Mouse (Mus musculus): ENCODE data around the gene Gm49450. TPM values are rescaled to one million over a fixed set of nuclear protein-coding genes. Genes with fewer than 3 reads are reported as not detected.
"Not testable (repeated sequence)": the region's sequence is repeated elsewhere in the genome, so short reads cannot be mapped to it uniquely, and the experiment has no call there.

Gm49450 gene
- polyA plus RNA-seq, 1 experiment from 2014 or later: not detected

- ATAC-seq; H3K9me3 ChIP-seq (ENCODE audit: control insufficient read depth, low read length); H3K36me3 ChIP-seq (ENCODE audit: control insufficient read depth, insufficient read depth); H3K27me3 ChIP-seq (replicated peaks; ENCODE audit: control insufficient read depth, insufficient read depth, low read length): not testable (repeated sequence)
- Histone ChIP-seq H3K4me3 (replicated peaks; ENCODE audit: low read length) (peak overlapping the region; percentile 91), H3K4me1 (replicated peaks; ENCODE audit: control insufficient read depth, insufficient read depth, low read length) (peaks cover 26% of the 10 kb centered on the region), H3K4me2 (ENCODE audit: low read length) (peak overlapping the region; percentile 66), H3K27ac (ENCODE audit: low read length) (peak overlapping the region; percentile 80), H3K9ac (replicated peaks; ENCODE audit: low read depth, low read length) (peak overlapping the region; percentile 56)
- 27% methylated on average over 8 of the region's 8 CpGs for WGBS
Measured at GRCm38 (mm10) chr15:98918499-98918895, 34.9 kb downstream of the Gm49450 start.

DNA sequence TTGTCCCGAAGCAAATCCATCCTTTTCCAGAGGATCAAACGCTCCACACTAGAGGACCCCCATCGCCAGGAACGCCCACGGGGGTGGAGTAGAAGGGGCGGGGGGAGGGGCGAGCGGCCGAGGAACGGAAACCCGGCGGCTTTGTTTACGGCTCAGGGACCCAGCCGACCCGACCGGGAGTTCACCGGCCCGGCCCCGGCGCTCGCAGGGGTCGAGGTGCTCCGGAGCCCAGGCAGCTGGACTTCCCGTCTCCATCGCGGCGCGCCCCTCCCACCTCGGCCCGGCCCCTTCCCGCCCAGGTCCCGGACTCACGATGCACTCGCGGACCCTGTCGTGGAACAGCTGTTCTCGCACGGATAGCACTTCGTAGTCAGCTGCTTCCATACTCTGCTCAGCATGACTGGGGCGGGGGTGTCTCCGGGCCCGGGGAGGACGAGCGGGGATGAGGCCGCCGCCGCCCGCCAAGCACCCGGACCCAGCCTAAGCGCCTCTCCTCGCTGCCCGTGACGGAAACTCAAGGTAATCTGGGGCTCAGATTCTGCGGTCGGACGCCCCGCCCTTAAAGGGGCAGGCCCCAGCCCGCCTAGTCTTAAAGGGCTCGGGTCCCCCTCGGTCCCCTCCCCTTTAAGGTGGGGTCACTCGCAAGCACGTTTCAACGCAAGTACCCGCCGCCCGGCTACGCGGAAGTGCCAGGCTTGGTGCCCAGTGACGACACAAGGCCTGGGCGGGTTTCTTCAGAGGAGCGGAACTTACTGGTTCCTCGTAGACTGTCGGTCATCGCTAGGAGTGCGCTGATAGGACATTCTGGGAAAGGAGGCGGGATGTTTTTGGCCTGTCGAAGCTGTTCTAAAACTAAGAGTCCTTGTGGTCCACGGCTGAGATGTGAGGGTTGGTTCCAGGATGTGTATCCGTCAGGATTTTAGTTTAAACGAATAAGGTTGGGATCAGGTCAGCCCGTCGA is 35.5 kb downstream of the Gm49450 start, which contains the start of gene Lmbr1l:
Gene Lmbr1l, minus strand, starts transcription at position 694 of the 961 bp plus-strand sequence.
- Histone ChIP-seq H3K9me3 (ENCODE audit: control insufficient read depth, low read length) (no peaks in the 10 kb centered on the region), H3K36me3 (ENCODE audit: control insufficient read depth, insufficient read depth) (peaks cover 5% of the 10 kb centered on the region; the same call in 1 of the 2 replicates), H3K4me3 (replicated peaks; ENCODE audit: low read length) (peak within 1 kb of the TSS; percentile 91), H3K4me1 (replicated peaks; ENCODE audit: control insufficient read depth, insufficient read depth, low read length) (peaks cover 26% of the 10 kb centered on the region), H3K9ac (replicated peaks; ENCODE audit: low read depth, low read length) (peak within 1 kb of the TSS; percentile 91), H3K4me2 (ENCODE audit: low read length) (peak within 1 kb of the TSS; percentile 77), H3K27me3 (replicated peaks; ENCODE audit: control insufficient read depth, insufficient read depth, low read length) (no peaks in the 10 kb centered on the region), H3K27ac (ENCODE audit: low read length) (peak within 1 kb of the TSS; percentile 98)
- ATAC-seq: peak; percentile 99
- whole genome bisulfite sequencing: under 1% methylated on average over 78 of the region's 82 CpGs

GRCm38 (mm10) chr15:98917091-98917490 is 36.3 kb downstream of the Gm49450 start:
- Histone ChIP-seq H3K4me2 (ENCODE audit: low read length) (peak overlapping the region; percentile 77), H3K27ac (ENCODE audit: low read length) (peak overlapping the region; percentile 98), H3K27me3 (replicated peaks; ENCODE audit: control insufficient read depth, insufficient read depth, low read length) (no peaks in the 10 kb centered on the region), H3K36me3 (ENCODE audit: control insufficient read depth, insufficient read depth) (peaks cover 11% of the 10 kb centered on the region), H3K9me3 (ENCODE audit: control insufficient read depth, low read length) (no peaks in the 10 kb centered on the region), H3K4me3 (replicated peaks; ENCODE audit: low read length) (peak overlapping the region; percentile 91), H3K4me1 (replicated peaks; ENCODE audit: control insufficient read depth, insufficient read depth, low read length) (peaks cover 26% of the 10 kb centered on the region), H3K9ac (replicated peaks; ENCODE audit: low read depth, low read length) (peak overlapping the region; percentile 91)
- ATAC-seq: no peak
- WGBS: under 1% methylated on average over 14 of the region's 14 CpGs

DNA sequence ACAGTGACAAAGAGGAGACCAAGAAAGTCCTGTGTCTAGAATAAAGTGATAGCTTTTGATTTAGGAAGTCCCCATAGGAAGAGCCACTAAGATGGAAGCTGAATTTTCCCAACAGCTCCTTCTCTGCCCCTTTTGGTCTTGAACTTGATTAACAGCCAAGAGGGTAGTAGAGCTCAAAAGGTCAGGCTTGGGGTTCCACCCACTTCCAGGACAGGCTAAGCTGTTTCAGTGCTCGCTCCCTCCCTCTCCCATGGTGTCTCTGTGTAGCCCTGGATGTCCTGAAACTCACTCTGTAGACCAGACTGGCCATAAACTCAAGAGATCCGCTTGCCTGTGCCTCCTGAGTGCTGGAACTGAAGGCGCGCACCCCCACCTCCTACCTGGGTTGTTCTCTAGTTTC is 37.3 kb downstream of the Gm49450 start:
- H3K9ac ChIP-seq (replicated peaks; ENCODE audit: low read depth, low read length): peak overlapping the region; percentile 91
- no peaks in the 10 kb centered on the region for H3K27me3 ChIP-seq (replicated peaks; ENCODE audit: control insufficient read depth, insufficient read depth, low read length)
- H3K36me3 ChIP-seq (ENCODE audit: control insufficient read depth, insufficient read depth): peaks cover 17% of the 10 kb centered on the region
- H3K4me1 ChIP-seq (replicated peaks; ENCODE audit: control insufficient read depth, insufficient read depth, low read length): peaks cover 26% of the 10 kb centered on the region
- peak overlapping the region; percentile 77 for H3K4me2 ChIP-seq (ENCODE audit: low read length)
- ATAC-seq: no peak
- 88% methylated on average over 4 of the region's 4 CpGs for WGBS
- peak overlapping the region; percentile 91 for H3K4me3 ChIP-seq (replicated peaks; ENCODE audit: low read length)
- no peaks in the 10 kb centered on the region for H3K9me3 ChIP-seq (ENCODE audit: control insufficient read depth, low read length)
- H3K27ac ChIP-seq (ENCODE audit: low read length): no peak overlapping the region

DNA sequence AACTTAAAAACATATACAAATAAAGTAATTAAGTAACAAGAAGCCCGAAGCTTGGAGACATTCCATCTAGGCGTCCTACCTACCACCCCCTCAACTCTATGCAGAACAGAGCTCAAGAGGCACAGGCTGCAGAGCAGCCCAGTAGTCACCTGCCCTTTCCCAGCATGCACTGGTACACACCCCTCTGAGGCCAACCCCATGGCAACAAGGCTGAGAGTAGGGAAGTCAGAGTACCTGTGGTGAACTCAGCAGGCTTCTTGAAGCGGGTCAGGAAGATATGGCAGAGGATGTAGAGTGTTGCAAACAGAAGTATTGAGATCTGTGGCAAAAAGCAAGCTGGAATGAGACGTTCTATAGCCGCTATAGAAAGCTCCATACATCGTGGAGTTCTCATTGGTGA is 38.4 kb downstream of the Gm49450 start:
- Histone ChIP-seq H3K4me2 (ENCODE audit: low read length) (no peak overlapping the region), H3K27me3 (replicated peaks; ENCODE audit: control insufficient read depth, insufficient read depth, low read length) (no peaks in the 10 kb centered on the region), H3K36me3 (ENCODE audit: control insufficient read depth, insufficient read depth) (peaks cover 18% of the 10 kb centered on the region), H3K4me3 (replicated peaks; ENCODE audit: low read length) (no peak overlapping the region), H3K9me3 (ENCODE audit: control insufficient read depth, low read length) (no peaks in the 10 kb centered on the region), H3K4me1 (replicated peaks; ENCODE audit: control insufficient read depth, insufficient read depth, low read length) (peaks cover 26% of the 10 kb centered on the region), H3K9ac (replicated peaks; ENCODE audit: low read depth, low read length) (no peak overlapping the region), H3K27ac (ENCODE audit: low read length) (no peak overlapping the region)
- no peak for ATAC-seq
- WGBS: 93% methylated on average over 6 of the region's 6 CpGs

GRCm38 (mm10) chr15:98904692-98905091 is 48.7 kb downstream of the Gm49450 start:
- Histone ChIP-seq H3K27ac (ENCODE audit: low read length) (no peak overlapping the region), H3K36me3 (ENCODE audit: control insufficient read depth, insufficient read depth) (peaks cover 34% of the 10 kb centered on the region)
- peak; percentile 45; the same call in 1 of the 2 replicates for ATAC-seq

DNA sequence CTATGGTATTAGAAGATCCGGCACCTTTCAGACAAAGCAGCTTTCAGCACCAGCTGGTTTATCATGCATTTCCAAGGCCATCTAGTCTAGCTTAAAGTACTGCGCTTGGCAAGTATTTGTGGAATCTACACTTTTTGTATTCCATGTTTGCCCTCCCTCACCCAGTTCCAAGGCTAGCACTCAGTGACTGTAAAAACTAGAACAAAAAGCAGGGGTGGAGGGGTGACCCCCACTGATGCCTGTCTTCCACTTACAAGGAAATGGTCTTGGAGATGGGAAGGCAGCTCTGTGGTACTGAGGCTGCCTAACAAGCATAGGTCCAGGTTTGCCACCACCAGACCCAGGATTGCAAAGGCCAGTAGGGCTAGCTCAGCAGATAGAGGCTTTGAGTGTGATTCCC is 50.8 kb downstream of the Gm49450 start:
- Histone ChIP-seq H3K9ac (replicated peaks; ENCODE audit: low read depth, low read length) (no peak overlapping the region), H3K4me2 (ENCODE audit: low read length) (no peak overlapping the region), H3K9me3 (ENCODE audit: control insufficient read depth, low read length) (no peaks in the 10 kb centered on the region), H3K4me3 (replicated peaks; ENCODE audit: low read length) (no peak overlapping the region), H3K36me3 (ENCODE audit: control insufficient read depth, insufficient read depth) (peaks cover 20% of the 10 kb centered on the region), H3K4me1 (replicated peaks; ENCODE audit: control insufficient read depth, insufficient read depth, low read length) (peaks cover 8% of the 10 kb centered on the region), H3K27me3 (replicated peaks; ENCODE audit: control insufficient read depth, insufficient read depth, low read length) (peaks cover 24% of the 10 kb centered on the region), H3K27ac (ENCODE audit: low read length) (no peak overlapping the region)
- ATAC-seq: no peak
- WGBS: 91% methylated on average over 2 of the region's 2 CpGs

More at GRCm38 (mm10) chr15:98904692-98905091, 48.7 kb downstream of the Gm49450 start:
- Histone ChIP-seq H3K27me3 (replicated peaks; ENCODE audit: control insufficient read depth, insufficient read depth, low read length) (peaks cover 6% of the 10 kb centered on the region), H3K4me1 (replicated peaks; ENCODE audit: control insufficient read depth, insufficient read depth, low read length) (no peaks in the 10 kb centered on the region), H3K4me3 (replicated peaks; ENCODE audit: low read length) (no peak overlapping the region), H3K9ac (replicated peaks; ENCODE audit: low read depth, low read length) (no peak overlapping the region), H3K9me3 (ENCODE audit: control insufficient read depth, low read length) (no peaks in the 10 kb centered on the region), H3K4me2 (ENCODE audit: low read length) (no peak overlapping the region)
- whole genome bisulfite sequencing: 27% methylated on average over 10 of the region's 10 CpGs

GRCm38 (mm10) chr15:98901530-98901929 is 51.8 kb downstream of the Gm49450 start:
- no peak overlapping the region for H3K4me2 ChIP-seq (ENCODE audit: low read length)
- ATAC-seq: no peak
- peaks cover 8% of the 10 kb centered on the region for H3K4me1 ChIP-seq (replicated peaks; ENCODE audit: control insufficient read depth, insufficient read depth, low read length)
- H3K27me3 ChIP-seq (replicated peaks; ENCODE audit: control insufficient read depth, insufficient read depth, low read length): peaks cover 31% of the 10 kb centered on the region
- H3K9me3 ChIP-seq (ENCODE audit: control insufficient read depth, low read length): no peaks in the 10 kb centered on the region
- H3K27ac ChIP-seq (ENCODE audit: low read length): no peak overlapping the region
- H3K9ac ChIP-seq (replicated peaks; ENCODE audit: low read depth, low read length): no peak overlapping the region
- WGBS: 75% methylated on average over 1 of the region's 1 CpGs
- H3K36me3 ChIP-seq (ENCODE audit: control insufficient read depth, insufficient read depth): peaks cover 16% of the 10 kb centered on the region
- H3K4me3 ChIP-seq (replicated peaks; ENCODE audit: low read length): no peak overlapping the region

- Histone ChIP-seq H3K27me3 (replicated peaks; ENCODE audit: control insufficient read depth, insufficient read depth, low read length) (peaks cover 61% of the 10 kb centered on the region), H3K36me3 (ENCODE audit: control insufficient read depth, insufficient read depth) (peaks cover 3% of the 10 kb centered on the region; the same call in 1 of the 2 replicates), H3K27ac (ENCODE audit: low read length) (no peak within 1 kb of the TSS), H3K4me2 (ENCODE audit: low read length) (peak within 1 kb of the TSS; percentile 33), H3K9me3 (ENCODE audit: control insufficient read depth, low read length) (no peaks in the 10 kb centered on the region), H3K4me3 (replicated peaks; ENCODE audit: low read length) (peak within 1 kb of the TSS; percentile 23), H3K9ac (replicated peaks; ENCODE audit: low read depth, low read length) (0 out of 2 replicates have a peak within 1 kb of the TSS, but pooled peaks have one; percentile 23), H3K4me1 (replicated peaks; ENCODE audit: control insufficient read depth, insufficient read depth, low read length) (peaks cover 29% of the 10 kb centered on the region)
- no peak for ATAC-seq
- under 1% methylated on average over 41 of the region's 41 CpGs for WGBS
Measured at GRCm38 (mm10) chr15:98897928-98898800, 55.2 kb downstream of the Gm49450 start, which contains the start of gene Dhh. Gene Dhh, minus strand, starts transcription at chr15:98898540.

Measured in forebrain, embryonic 16.5 days (tissue).